Mouse (Mus musculus): Measurements from ENCODE around the gene Irf4. TPM values are rescaled to one million over a fixed set of nuclear protein-coding genes. Genes with fewer than 3 reads are reported as not detected.

Gene Irf4
- polyA plus RNA-seq, 1 experiment from 2014 or later: 0.03 TPM

Other genes starting within 250 kb of the Irf4 start
- 273 and 277 TPM in 2 replicates for gene Uqcrfs1, start 203.9 kb upstream of the Irf4 start, polyA plus RNA-seq (2014; fragmentation: Nextera tagmentation; extraction: Ambion mirVana)
- gene Dusp22, start 89.2 kb upstream of the Irf4 start, polyA plus RNA-seq (2014; fragmentation: Nextera tagmentation; extraction: Ambion mirVana): 15.6 and 16.2 TPM in 2 replicates
- 0.14 TPM in 1 of 2 replicates, not detected in the other for gene Hus1b, start 198.5 kb downstream of the Irf4 start, polyA plus RNA-seq (2014; fragmentation: Nextera tagmentation; extraction: Ambion mirVana)
- gene Exoc2, start 224.9 kb downstream of the Irf4 start, polyA plus RNA-seq (2014; fragmentation: Nextera tagmentation; extraction: Ambion mirVana): 41.3 and 49.9 TPM in 2 replicates
- not detected in 2 replicates for gene Gm5447, start 225.0 kb downstream of the Irf4 start, polyA plus RNA-seq (2014; fragmentation: Nextera tagmentation; extraction: Ambion mirVana)

All from midbrain, embryonic 11.5 days (tissue).